Mouse (Mus musculus): Measurements from ENCODE around the gene Slc4a3. TPM values are rescaled to one million over a fixed set of nuclear protein-coding genes. Genes with fewer than 3 reads are reported as not detected.

Slc4a3 gene
- polyA plus RNA-seq, 1 experiment from 2014 or later, result 4.0 TPM

GRCm38 (mm10) chr1:75504256-75505045 lies 41.6 kb upstream of the Slc4a3 start:
- peak overlapping the region; percentile 78 for H3K4me3 ChIP-seq (ENCODE audit: low read depth, low read length)
- no peak for TF ChIP-seq CTCF (IDR thresholded peaks at IDR 0.05; ENCODE audit: low read depth)
- no peaks in the 10 kb centered on the region for H3K9me3 ChIP-seq (ENCODE audit: control insufficient read depth)
- ATAC-seq, result no peak
- H3K4me1 ChIP-seq (replicated peaks; ENCODE audit: control insufficient read depth, insufficient read depth, low read length), result no peaks in the 10 kb centered on the region; the same call in 1 of the 2 replicates
- WGBS, result 52% methylated on average over 9 of the region's 9 CpGs
- H3K27me3 ChIP-seq (replicated peaks; ENCODE audit: control insufficient read depth, insufficient read depth, low read length), result no peaks in the 10 kb centered on the region
- 0 out of 2 replicates have a peak overlapping the region, but pooled peaks have one; percentile 91 for H3K9ac ChIP-seq (ENCODE audit: low read depth, low read length)
- no peak overlapping the region for H3K27ac ChIP-seq (ENCODE audit: low read depth, low read length)
- H3K4me2 ChIP-seq (replicated peaks; ENCODE audit: low read depth), result peak overlapping the region; percentile 98
- H3K36me3 ChIP-seq (ENCODE audit: control insufficient read depth, insufficient read depth), result peaks cover 35% of the 10 kb centered on the region; the same call in 1 of the 2 replicates

DNA sequence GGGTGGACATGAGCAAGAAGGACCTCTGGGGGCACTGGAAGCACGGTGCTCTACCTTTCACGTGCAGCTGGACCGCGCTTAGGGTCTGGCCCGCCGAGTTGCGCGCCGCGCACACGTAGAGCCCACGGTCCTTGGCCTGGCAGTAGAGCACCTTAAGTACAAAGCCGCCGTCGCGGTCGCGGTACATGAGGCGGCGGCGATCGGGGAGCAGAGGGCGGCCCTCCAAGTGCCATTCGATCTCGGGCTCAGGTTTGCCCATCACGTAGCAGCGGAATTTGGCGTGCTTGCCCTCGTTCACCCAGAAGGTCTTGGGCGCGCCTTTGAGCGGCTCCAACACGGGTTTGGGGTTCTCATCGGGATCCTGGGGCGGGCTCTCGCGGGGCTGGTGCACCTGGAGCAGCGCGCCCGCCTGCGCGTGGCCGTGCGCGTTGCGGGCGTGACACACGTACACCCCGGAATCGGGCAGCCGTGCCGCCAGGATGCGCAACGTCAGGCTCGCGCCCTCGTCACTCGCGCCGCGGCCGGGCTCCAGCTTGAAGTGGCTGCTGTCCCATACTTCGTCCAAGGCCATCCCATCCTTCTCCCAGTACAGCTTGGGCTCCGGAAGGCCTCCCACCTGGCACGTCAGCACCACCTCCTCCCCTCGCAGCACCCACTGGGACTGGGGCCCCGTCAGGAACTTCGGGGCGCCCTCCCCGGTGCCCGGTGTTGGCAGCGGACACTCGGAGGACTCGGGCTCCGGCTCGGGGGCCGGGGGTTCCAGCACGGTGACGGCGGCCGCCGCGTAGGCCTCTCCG lies 40.7 kb upstream of the Slc4a3 start:
- Histone ChIP-seq H3K9me3 (ENCODE audit: control insufficient read depth) (no peaks in the 10 kb centered on the region), H3K27ac (ENCODE audit: low read depth, low read length) (peak overlapping the region; percentile 90), H3K4me3 (ENCODE audit: low read depth, low read length) (peak overlapping the region; percentile 78), H3K27me3 (replicated peaks; ENCODE audit: control insufficient read depth, insufficient read depth, low read length) (no peaks in the 10 kb centered on the region), H3K36me3 (ENCODE audit: control insufficient read depth, insufficient read depth) (peaks cover 29% of the 10 kb centered on the region; the same call in 1 of the 2 replicates), H3K9ac (ENCODE audit: low read depth, low read length) (peak overlapping the region; percentile 91), H3K4me1 (replicated peaks; ENCODE audit: control insufficient read depth, insufficient read depth, low read length) (no peaks in the 10 kb centered on the region; the same call in 1 of the 2 replicates), H3K4me2 (replicated peaks; ENCODE audit: low read depth) (peak overlapping the region; percentile 98)
- no peak for TF ChIP-seq CTCF (IDR thresholded peaks at IDR 0.05; ENCODE audit: low read depth)
- under 1% methylated on average over 80 of the region's 84 CpGs for WGBS
- peak; percentile 69 for ATAC-seq

GRCm38 (mm10) chr1:75505956-75506831 lies 39.9 kb upstream of the Slc4a3 start, which contains the start of gene Obsl1:
Gene Obsl1, minus strand, starts transcription at chr1:75506452.
- H3K27ac ChIP-seq (ENCODE audit: low read depth, low read length), result peak within 1 kb of the TSS; percentile 90
- peak; percentile 57; the same call in 1 of the 2 replicates for ATAC-seq
- WGBS, result under 1% methylated on average over 61 of the region's 65 CpGs

GRCm38 (mm10) chr1:75507006-75507405 lies 39.1 kb upstream of the Slc4a3 start, which contains the start of gene Inha:
Gene Inha, plus strand, starts transcription at chr1:75507077.
- Histone ChIP-seq H3K9me3 (ENCODE audit: control insufficient read depth) (no peaks in the 10 kb centered on the region), H3K9ac (ENCODE audit: low read depth, low read length) (peak within 1 kb of the TSS; percentile 91), H3K27me3 (replicated peaks; ENCODE audit: control insufficient read depth, insufficient read depth, low read length) (no peaks in the 10 kb centered on the region), H3K36me3 (ENCODE audit: control insufficient read depth, insufficient read depth) (peaks cover 17% of the 10 kb centered on the region; the same call in 1 of the 2 replicates), H3K4me2 (replicated peaks; ENCODE audit: low read depth) (peak within 1 kb of the TSS; percentile 98), H3K27ac (ENCODE audit: low read depth, low read length) (peak within 1 kb of the TSS; percentile 90), H3K4me3 (ENCODE audit: low read depth, low read length) (peak within 1 kb of the TSS; percentile 78), H3K4me1 (replicated peaks; ENCODE audit: control insufficient read depth, insufficient read depth, low read length) (no peaks in the 10 kb centered on the region; the same call in 1 of the 2 replicates)
- TF ChIP-seq CTCF (IDR thresholded peaks at IDR 0.05; ENCODE audit: low read depth), result no peak
- WGBS, result 55% methylated on average over 10 of the region's 10 CpGs
- no peak for ATAC-seq

More at GRCm38 (mm10) chr1:75505956-75506831, 39.9 kb upstream of the Slc4a3 start, which contains the start of gene Obsl1:
- peaks cover 24% of the 10 kb centered on the region; the same call in 1 of the 2 replicates for H3K36me3 ChIP-seq (ENCODE audit: control insufficient read depth, insufficient read depth)
- H3K9me3 ChIP-seq (ENCODE audit: control insufficient read depth), result no peaks in the 10 kb centered on the region
- peak within 1 kb of the TSS; percentile 78 for H3K4me3 ChIP-seq (ENCODE audit: low read depth, low read length)
- H3K9ac ChIP-seq (ENCODE audit: low read depth, low read length), result peak within 1 kb of the TSS; percentile 91
- no peaks in the 10 kb centered on the region for H3K27me3 ChIP-seq (replicated peaks; ENCODE audit: control insufficient read depth, insufficient read depth, low read length)
- TF ChIP-seq CTCF (IDR thresholded peaks at IDR 0.05; ENCODE audit: low read depth), result no peak
- H3K4me1 ChIP-seq (replicated peaks; ENCODE audit: control insufficient read depth, insufficient read depth, low read length), result no peaks in the 10 kb centered on the region; the same call in 1 of the 2 replicates
- peak within 1 kb of the TSS; percentile 98 for H3K4me2 ChIP-seq (replicated peaks; ENCODE audit: low read depth)

- no peak overlapping the region for H3K4me2 ChIP-seq (replicated peaks; ENCODE audit: low read depth)
- H3K9ac ChIP-seq (ENCODE audit: low read depth, low read length), result no peak overlapping the region
- no peak overlapping the region for H3K27ac ChIP-seq (ENCODE audit: low read depth, low read length)
- no peaks in the 10 kb centered on the region for H3K9me3 ChIP-seq (ENCODE audit: control insufficient read depth)
- no peaks in the 10 kb centered on the region for H3K27me3 ChIP-seq (replicated peaks; ENCODE audit: control insufficient read depth, insufficient read depth, low read length)
- 57% methylated on average over 20 of the region's 20 CpGs for WGBS
- ATAC-seq, result no peak
- no peak for TF ChIP-seq CTCF (IDR thresholded peaks at IDR 0.05; ENCODE audit: low read depth)
- H3K36me3 ChIP-seq (ENCODE audit: control insufficient read depth, insufficient read depth), result no peaks in the 10 kb centered on the region
- H3K4me3 ChIP-seq (ENCODE audit: low read depth, low read length), result no peak overlapping the region
- H3K4me1 ChIP-seq (replicated peaks; ENCODE audit: control insufficient read depth, insufficient read depth, low read length), result no peaks in the 10 kb centered on the region; the same call in 1 of the 2 replicates
These were observed 36.5 kb upstream of the Slc4a3 start for GRCm38 (mm10) chr1:75509586-75509985.

Measured in intestine, postnatal 0 days (tissue).